Mouse (Mus musculus) hindbrain, embryonic 13.5 days (tissue): ENCODE results near the gene a. TPM values are rescaled to one million over a fixed set of nuclear protein-coding genes. Genes with fewer than 3 reads are reported as not detected.
"Not testable (repeated sequence)": the region's sequence is repeated elsewhere in the genome, so short reads cannot be mapped to it uniquely, and the experiment has no call there.

Source experiments
- ATAC-seq: fragments of 200-750 bp; cut with Nextera tagmentation; 2 replicates; pipeline ENCODE4 v1.8.0; 2017; ENCODE audit warnings: moderate TSS enrichment; ENCODE audit not compliant: low FRiP score
- H3K27ac ChIP-seq: fragments of 300-500 bp; sonication (generic); 2 replicates; pipeline ENCODE4 v1.5.1; 2015; ENCODE audit warnings: inconsistent platforms, mild to moderate bottlenecking, moderate library complexity
- H3K27me3 ChIP-seq: fragments of 300-500 bp; sonication (generic); 2 replicates; pipeline ENCODE4 v1.6.1; 2015; ENCODE audit warnings: mild to moderate bottlenecking, inconsistent platforms
- H3K36me3 ChIP-seq: fragments of 300-500 bp; sonication (generic); 2 replicates; pipeline ENCODE4 v1.6.1; 2015; ENCODE audit warnings: mild to moderate bottlenecking, inconsistent platforms
- H3K4me1 ChIP-seq: fragments of 300-500 bp; sonication (generic); replicated peaks from 2 replicates; pipeline ENCODE4 v1.6.1; 2015; ENCODE audit warnings: inconsistent platforms
- H3K4me2 ChIP-seq: fragments of 300-500 bp; sonication (generic); 2 replicates; pipeline ENCODE4 v1.6.1; 2015; ENCODE audit warnings: inconsistent platforms, mild to moderate bottlenecking, moderate library complexity
- H3K4me3 ChIP-seq: fragments of 300-500 bp; sonication (generic); 2 replicates; pipeline ENCODE4 v1.5.1; 2015; ENCODE audit warnings: mild to moderate bottlenecking, inconsistent platforms
- H3K9ac ChIP-seq: fragments of 300-500 bp; sonication (generic); 2 replicates; pipeline ENCODE4 v1.6.1; 2015; ENCODE audit warnings: mild to moderate bottlenecking, inconsistent platforms
- H3K9me3 ChIP-seq: fragments of 300-500 bp; sonication (generic); 2 replicates; pipeline ENCODE4 v1.6.1; 2016; ENCODE audit warnings: inconsistent platforms
- WGBS: fragments of 180-500 bp; shearing (Covaris S2); methylation state at CpG from one replicate; pipeline ENCODE4 v1.1.7; 2015; 5-methylcytosine and 5-hydroxymethylcytosine counted together
- polyA plus RNA-seq: library from polyadenylated mRNA; unstranded; fragments of >200 nt; fragmentation: Nextera tagmentation; extraction: Ambion mirVana; gene quantifications from 2 replicates; pipeline ENCODE4 v1.2.1, GENCODE M21; 2015

a gene
- polyA plus RNA-seq, 1 experiment from 2014 or later, result 1.4 TPM

DNA sequence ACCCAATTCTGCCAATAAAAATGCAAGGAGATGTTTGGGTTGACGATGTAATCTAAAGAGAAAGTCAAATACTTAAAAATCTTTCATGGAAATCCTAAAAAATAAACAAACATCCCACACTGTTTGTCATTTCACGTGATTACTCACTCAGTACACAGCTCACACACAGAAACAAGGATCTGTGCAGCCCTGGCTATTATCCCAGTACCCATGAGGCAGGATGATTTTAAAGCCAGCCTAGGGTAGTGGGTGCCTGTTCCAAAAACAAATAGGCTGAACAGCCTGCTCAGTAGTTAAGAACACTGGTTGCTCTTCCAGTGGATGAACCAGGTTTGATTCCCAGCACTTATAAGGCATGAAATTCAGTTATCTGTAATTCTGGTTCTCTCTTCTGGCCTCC is 85.4 kb downstream of the a start:
- H3K27ac ChIP-seq, result no peak overlapping the region
- no peak overlapping the region for H3K9ac ChIP-seq
- H3K4me3 ChIP-seq, result no peak overlapping the region
- H3K9me3 ChIP-seq, result no peaks in the 10 kb centered on the region
- no peak overlapping the region for H3K4me2 ChIP-seq
- H3K4me1 ChIP-seq, result no peaks in the 10 kb centered on the region
- peaks cover 58% of the 10 kb centered on the region for H3K36me3 ChIP-seq
- ATAC-seq, result no peak
- WGBS, result 90% methylated on average over 2 of the region's 2 CpGs
- no peaks in the 10 kb centered on the region for H3K27me3 ChIP-seq

DNA sequence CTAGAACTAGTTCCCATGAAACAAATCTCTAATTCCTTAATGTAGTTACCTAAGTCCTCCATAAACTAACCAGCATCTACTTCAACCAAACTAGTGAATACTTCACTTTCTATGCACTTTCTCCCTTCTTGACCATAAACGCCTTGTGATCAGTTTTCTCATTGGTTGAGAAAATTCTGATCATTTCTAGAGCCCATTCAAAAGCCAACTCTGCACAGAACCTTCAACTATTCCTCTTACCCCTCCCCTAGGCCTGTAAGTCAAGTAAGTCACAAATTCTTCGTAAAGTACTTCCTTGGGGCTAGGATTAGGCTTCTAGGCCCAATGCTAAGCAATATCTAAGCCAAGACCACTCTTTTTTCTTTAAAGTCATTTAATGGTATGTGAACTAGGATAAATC is 100.4 kb downstream of the a start:
- no peak for ATAC-seq
- peak overlapping the region; percentile 92 for H3K9ac ChIP-seq
- peaks cover 16% of the 10 kb centered on the region for H3K4me1 ChIP-seq
- H3K9me3 ChIP-seq, result no peaks in the 10 kb centered on the region
- H3K36me3 ChIP-seq, result peaks cover 10% of the 10 kb centered on the region
- no peak overlapping the region for H3K27ac ChIP-seq
- H3K4me2 ChIP-seq, result peak overlapping the region; percentile 85
- peak overlapping the region; percentile 94 for H3K4me3 ChIP-seq
- peaks cover 6% of the 10 kb centered on the region for H3K27me3 ChIP-seq
- 22% methylated on average over 2 of the region's 2 CpGs for WGBS

DNA sequence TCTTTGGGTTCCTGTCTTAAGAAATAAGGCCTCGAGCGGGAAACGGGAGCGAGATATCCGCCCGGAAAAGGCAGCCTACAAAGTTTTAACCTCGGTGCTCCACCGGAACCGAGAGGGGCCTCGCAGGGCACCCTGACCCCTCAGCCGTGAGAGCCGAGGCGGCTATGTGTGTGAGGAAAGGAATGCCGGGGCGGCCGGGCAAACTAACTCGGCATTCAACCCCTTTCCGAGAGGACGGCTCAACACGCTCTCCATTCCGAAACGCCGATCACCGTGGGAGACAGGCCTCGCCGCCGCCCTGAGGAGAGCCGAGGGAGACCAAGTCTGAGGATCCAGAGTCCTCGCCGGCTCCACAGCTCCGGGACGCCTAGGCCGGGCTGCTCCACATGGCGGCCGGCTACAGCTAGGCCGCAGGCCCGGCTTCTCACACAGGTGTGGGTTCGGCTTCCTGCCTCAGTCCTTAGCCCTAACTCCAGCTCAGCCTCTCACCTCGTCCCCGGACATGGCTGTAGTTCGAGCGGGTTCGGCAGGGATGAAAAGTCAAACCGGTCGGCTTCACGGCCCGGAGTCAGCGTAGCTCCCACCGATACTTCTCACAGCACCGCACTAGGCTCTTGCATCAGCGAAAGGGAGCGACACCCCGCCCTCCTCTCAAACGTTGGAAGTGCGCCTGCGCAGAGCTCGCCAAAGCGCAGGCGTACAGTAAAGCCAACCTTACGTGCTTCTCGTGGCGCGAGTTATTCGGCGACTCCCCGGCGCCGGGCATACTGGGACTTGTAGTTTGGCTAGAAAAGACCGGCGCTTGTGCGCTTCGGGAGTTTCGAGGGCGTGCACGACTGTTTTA is 101.2 kb downstream of the a start, which contains the start of gene Eif2s2:
Gene Eif2s2, minus strand, starts transcription at position 735 of the 844 bp plus-strand sequence.
- Histone ChIP-seq H3K4me3 (peak within 1 kb of the TSS; percentile 94), H3K9ac (peak within 1 kb of the TSS; percentile 92), H3K27me3 (peaks cover 6% of the 10 kb centered on the region), H3K4me1 (peaks cover 16% of the 10 kb centered on the region), H3K4me2 (peak within 1 kb of the TSS; percentile 85), H3K27ac (peak within 1 kb of the TSS; percentile 85), H3K36me3 (peaks cover 4% of the 10 kb centered on the region), H3K9me3 (no peaks in the 10 kb centered on the region)
- WGBS, result under 1% methylated on average over 75 of the region's 75 CpGs
- ATAC-seq, result peak; percentile 99

DNA sequence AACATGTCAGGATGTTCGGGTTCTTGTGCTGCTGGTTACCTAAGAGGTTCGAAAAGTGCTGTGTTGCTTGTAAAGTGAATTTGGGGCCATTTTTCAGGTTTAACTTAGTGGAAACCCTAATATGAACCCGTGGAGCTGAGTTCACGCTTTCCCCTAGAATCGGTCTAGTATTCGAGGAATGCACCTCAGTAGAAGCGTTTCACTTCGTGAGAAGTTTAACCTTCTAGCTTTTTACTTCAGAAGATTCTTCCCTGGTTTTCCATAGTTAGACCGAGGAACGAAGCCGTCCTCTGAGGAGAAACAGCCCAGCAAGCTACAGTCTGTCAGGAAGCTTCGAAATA is 101.8 kb downstream of the a start:
- 11% methylated on average over 12 of the region's 12 CpGs for WGBS
- H3K9ac ChIP-seq, result peak overlapping the region; percentile 55
- no peak overlapping the region for H3K27ac ChIP-seq
- peak overlapping the region; percentile 64 for H3K4me2 ChIP-seq
- 0 out of 2 replicates have a peak, but pooled peaks cover under 1% of the 10 kb centered on the region for H3K36me3 ChIP-seq
- H3K9me3 ChIP-seq, result no peaks in the 10 kb centered on the region
- no peak; the same call in 1 of the 2 replicates for ATAC-seq
- peaks cover 6% of the 10 kb centered on the region for H3K27me3 ChIP-seq
- H3K4me1 ChIP-seq, result peaks cover 16% of the 10 kb centered on the region
- peak overlapping the region; percentile 94 for H3K4me3 ChIP-seq

DNA sequence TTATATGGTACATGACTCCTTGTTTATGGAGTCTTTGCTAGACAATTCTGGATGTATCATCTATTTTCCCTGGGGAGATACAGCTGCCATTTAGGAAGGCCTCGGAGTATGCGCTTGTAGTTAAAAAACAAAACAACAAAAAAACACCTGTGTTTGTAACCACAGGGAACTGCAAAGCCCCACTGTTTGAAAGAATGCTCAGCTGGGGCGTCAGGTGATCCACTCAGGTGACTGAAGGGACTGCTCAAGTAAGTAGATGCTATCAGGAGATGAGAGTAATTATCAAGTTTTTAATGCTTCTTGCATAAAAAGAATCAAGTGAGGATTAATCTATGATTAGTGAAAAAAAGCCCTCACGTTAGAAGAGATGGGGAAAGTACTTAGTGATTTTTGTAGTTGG is 102.3 kb downstream of the a start:
- H3K27ac ChIP-seq, result no peak overlapping the region
- no peaks in the 10 kb centered on the region for H3K36me3 ChIP-seq
- H3K4me2 ChIP-seq, result peak overlapping the region; percentile 64
- peaks cover 6% of the 10 kb centered on the region for H3K27me3 ChIP-seq
- no peak; the same call in 1 of the 2 replicates for ATAC-seq
- no peak overlapping the region for H3K9ac ChIP-seq
- no peaks in the 10 kb centered on the region for H3K9me3 ChIP-seq
- peaks cover 16% of the 10 kb centered on the region for H3K4me1 ChIP-seq
- peak overlapping the region; percentile 94; the same call in 1 of the 2 replicates for H3K4me3 ChIP-seq
- WGBS, result 63% methylated on average over 4 of the region's 4 CpGs

DNA sequence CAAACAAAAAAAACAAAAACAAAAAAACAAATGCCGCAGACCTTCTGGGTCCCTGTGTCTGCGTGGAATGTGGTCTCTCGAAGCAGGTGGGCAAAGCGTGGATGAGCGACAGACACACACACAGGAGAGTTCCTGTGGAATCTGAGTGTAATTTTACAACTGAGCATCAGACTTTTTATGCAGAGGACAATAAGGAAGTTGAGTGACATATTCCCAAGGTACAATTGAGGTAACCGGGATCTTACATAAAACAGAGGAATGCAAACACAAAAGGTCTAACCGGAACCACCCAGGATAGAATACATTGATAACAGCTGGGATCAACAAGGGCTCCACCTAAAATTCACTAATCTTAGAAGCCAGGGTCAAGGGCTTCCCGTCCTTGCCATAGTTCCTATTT is 107.8 kb downstream of the a start:
- 90% methylated on average over 8 of the region's 8 CpGs for WGBS
- not testable (repeated sequence) for H3K27ac ChIP-seq, H3K4me3 ChIP-seq, H3K27me3 ChIP-seq, H3K9me3 ChIP-seq, ATAC-seq, H3K4me1 ChIP-seq, H3K36me3 ChIP-seq, H3K9ac ChIP-seq, H3K4me2 ChIP-seq

DNA sequence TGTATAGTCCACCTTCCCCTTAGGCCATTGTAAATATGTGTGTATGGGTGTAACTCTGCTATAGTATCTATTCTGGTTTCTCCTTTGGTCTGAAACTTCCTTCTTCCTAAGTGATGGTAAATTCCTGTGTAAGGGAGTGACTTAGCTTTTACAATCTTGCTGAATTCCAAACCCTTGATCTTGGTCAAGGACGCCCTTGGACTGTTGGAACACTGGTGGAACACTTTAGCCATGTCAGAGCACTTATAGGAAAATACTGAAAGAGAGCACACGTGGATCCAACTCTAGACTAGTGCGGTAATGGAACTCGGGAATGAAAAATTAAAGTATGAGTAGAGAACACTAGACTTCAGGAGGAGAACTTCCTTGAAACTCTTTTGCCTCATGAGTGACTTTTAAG is 108.2 kb downstream of the a start:
- not testable (repeated sequence) for H3K9ac ChIP-seq, H3K4me3 ChIP-seq, H3K9me3 ChIP-seq, H3K36me3 ChIP-seq, H3K27me3 ChIP-seq, H3K27ac ChIP-seq, ATAC-seq, H3K4me2 ChIP-seq, H3K4me1 ChIP-seq
- WGBS, result 77% methylated on average over 4 of the region's 4 CpGs

DNA sequence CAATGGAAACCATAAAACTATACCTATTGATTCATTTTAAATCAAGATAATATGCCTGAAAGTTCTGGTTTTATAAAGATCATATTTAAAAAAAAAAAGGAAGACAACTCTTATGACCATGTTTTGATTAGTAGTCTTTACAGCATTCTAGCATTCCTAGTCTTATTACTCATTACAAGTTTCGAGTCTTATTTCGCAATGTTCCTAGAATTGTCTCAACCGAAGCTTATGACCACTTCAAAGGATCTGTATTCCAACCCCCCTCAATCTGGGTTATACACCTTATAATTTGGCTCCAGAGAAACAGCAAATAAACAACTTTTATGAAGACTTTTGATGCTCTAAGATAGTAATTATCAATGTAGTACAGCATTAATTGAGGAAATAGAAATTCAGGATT is 110.9 kb downstream of the a start:
- Histone ChIP-seq H3K4me1 (no peaks in the 10 kb centered on the region), H3K9ac (no peak overlapping the region), H3K27me3 (no peaks in the 10 kb centered on the region), H3K9me3 (no peaks in the 10 kb centered on the region), H3K27ac (no peak overlapping the region), H3K4me2 (no peak overlapping the region), H3K4me3 (no peak overlapping the region), H3K36me3 (no peaks in the 10 kb centered on the region)
- ATAC-seq, result no peak
- 98% methylated on average over 3 of the region's 3 CpGs for WGBS

DNA sequence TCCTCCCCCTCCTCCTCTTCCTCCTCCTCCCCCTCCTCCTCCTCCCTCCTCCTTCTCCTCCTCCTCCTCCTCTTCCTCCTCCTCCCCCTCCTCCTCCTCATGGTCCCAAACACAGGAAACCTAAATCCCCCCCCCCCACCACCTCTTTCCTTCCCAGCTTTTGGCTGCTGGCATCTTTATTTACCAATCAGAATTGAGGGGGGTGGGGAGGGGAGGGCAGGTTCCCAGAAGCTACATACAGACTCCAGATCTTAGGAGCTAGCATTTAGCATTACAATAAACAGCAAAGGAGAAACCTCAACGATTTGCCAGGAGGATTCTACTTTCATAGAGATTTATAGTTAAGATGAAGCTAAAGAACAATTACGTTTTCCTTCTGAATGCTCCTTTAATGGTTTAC is 114.6 kb downstream of the a start:
- Histone ChIP-seq H3K4me2 (no peak overlapping the region), H3K9me3 (no peaks in the 10 kb centered on the region), H3K27me3 (no peaks in the 10 kb centered on the region), H3K4me1 (no peaks in the 10 kb centered on the region), H3K9ac (no peak overlapping the region), H3K4me3 (no peak overlapping the region), H3K27ac (no peak overlapping the region), H3K36me3 (no peaks in the 10 kb centered on the region)
- no peak for ATAC-seq
- 58% methylated on average over 2 of the region's 2 CpGs for WGBS

DNA sequence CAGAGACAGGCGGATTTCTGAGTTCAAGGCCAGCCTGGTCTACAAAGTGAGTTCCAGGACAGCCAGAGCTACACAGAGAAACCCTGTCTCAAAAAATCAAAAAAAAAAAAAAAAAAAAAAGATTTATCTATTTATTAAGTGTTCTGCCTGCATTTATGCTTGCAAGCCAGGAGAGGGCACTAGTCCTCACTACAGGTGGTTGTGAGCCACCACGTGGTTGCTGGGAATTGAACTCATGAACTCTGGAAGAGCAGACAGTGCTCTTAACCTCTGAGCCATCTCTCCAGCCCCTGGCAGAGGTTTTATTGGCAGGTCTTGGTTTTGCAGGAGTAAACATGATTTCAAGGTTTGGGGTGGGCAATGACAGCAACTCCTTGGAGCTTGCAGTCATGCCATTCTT is 117.0 kb downstream of the a start:
- H3K27me3 ChIP-seq, H3K9ac ChIP-seq, H3K4me1 ChIP-seq, H3K9me3 ChIP-seq, H3K4me3 ChIP-seq, H3K27ac ChIP-seq, ATAC-seq, H3K4me2 ChIP-seq, H3K36me3 ChIP-seq: not testable (repeated sequence)
- 43% methylated on average over 2 of the region's 2 CpGs for WGBS

DNA sequence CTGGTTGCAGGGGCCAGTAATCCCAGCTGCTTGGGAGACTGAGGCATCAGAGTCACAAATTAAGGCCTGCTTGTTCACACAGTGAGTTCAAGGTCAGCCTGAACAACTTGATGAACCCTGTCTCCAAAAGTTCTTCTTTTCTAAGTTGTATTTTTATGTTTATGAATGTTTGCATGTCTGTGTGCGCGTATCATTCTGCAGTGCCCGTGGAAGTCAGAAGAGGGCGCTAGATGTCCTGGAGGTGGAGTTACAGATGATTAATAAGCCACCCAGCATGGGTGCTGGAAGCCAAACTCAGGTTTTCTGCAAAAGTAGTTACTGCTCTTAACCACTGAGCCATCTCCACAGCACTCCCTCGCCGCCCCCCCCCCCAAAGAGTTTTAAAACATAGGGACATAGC is 118.6 kb downstream of the a start:
- no peaks in the 10 kb centered on the region for H3K9me3 ChIP-seq
- no peak overlapping the region for H3K4me2 ChIP-seq
- ATAC-seq, result no peak
- no peak overlapping the region for H3K27ac ChIP-seq
- no peaks in the 10 kb centered on the region for H3K4me1 ChIP-seq
- no peaks in the 10 kb centered on the region for H3K36me3 ChIP-seq
- H3K9ac ChIP-seq, result no peak overlapping the region
- no peaks in the 10 kb centered on the region for H3K27me3 ChIP-seq
- H3K4me3 ChIP-seq, result no peak overlapping the region
- 81% methylated on average over 6 of the region's 6 CpGs for WGBS

DNA sequence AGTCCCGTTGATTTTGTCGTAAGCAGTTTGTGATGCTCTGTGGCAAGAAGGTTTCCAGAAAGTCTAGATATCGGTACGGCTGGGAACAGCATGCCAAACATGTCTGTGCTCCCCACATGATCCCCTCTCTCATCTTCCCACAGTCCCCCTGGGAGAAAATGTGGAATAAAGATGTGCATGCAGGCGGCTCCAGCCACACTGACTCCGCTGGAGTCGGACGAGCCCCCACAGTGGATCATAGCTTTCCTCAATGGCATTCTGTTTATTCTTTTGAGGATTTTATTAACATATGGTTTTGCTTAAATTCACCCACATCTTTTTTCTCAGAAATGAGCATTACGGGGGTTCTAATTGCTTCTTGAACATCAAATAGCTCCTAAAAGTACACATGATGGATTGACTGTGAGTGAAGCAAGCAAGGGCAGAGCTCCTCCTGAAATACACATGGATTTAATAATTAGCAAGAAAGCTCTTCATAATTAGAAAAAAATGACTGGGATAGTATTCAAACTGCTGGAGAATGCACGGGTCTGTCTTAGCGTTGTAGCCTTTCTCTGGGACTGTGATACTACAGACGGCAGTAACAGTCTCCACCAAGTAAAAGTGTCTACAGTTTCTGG is 124.8 kb downstream of the a start:
- Histone ChIP-seq H3K4me3 (no peak overlapping the region), H3K4me1 (no peaks in the 10 kb centered on the region), H3K36me3 (no peaks in the 10 kb centered on the region), H3K9ac (no peak overlapping the region), H3K27ac (no peak overlapping the region), H3K27me3 (peaks cover 16% of the 10 kb centered on the region), H3K4me2 (no peak overlapping the region), H3K9me3 (no peaks in the 10 kb centered on the region)
- 74% methylated on average over 12 of the region's 12 CpGs for WGBS
- no peak for ATAC-seq

DNA sequence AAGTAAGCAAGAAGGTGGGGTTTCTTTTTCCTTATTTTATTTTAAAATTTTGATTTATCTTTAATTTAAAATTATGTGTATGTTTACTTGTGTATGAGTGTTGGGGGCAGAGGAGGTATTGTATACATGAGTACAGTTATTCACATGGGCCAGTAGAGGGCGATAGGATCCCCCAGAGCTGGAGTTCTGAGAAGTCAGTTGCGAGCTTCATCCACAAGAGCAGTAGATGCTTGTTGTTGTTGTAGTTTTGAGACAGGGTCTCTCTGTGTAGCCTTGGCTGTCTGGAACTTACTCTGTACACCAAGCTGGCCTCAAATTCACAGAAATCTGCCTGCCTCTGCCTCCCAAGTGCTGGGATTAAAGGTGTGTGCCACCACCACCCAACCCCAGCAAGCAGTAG is 125.3 kb downstream of the a start:
- Histone ChIP-seq H3K27ac (no peak overlapping the region), H3K4me3 (no peak overlapping the region), H3K4me2 (no peak overlapping the region), H3K4me1 (no peaks in the 10 kb centered on the region), H3K27me3 (peaks cover 19% of the 10 kb centered on the region), H3K36me3 (no peaks in the 10 kb centered on the region), H3K9me3 (no peaks in the 10 kb centered on the region), H3K9ac (no peak overlapping the region)
- WGBS, result 14% methylated on average over 2 of the region's 2 CpGs
- ATAC-seq, result no peak
